Mouse (Mus musculus): ENCODE measurements around the gene Rbmxl1.

DNA sequence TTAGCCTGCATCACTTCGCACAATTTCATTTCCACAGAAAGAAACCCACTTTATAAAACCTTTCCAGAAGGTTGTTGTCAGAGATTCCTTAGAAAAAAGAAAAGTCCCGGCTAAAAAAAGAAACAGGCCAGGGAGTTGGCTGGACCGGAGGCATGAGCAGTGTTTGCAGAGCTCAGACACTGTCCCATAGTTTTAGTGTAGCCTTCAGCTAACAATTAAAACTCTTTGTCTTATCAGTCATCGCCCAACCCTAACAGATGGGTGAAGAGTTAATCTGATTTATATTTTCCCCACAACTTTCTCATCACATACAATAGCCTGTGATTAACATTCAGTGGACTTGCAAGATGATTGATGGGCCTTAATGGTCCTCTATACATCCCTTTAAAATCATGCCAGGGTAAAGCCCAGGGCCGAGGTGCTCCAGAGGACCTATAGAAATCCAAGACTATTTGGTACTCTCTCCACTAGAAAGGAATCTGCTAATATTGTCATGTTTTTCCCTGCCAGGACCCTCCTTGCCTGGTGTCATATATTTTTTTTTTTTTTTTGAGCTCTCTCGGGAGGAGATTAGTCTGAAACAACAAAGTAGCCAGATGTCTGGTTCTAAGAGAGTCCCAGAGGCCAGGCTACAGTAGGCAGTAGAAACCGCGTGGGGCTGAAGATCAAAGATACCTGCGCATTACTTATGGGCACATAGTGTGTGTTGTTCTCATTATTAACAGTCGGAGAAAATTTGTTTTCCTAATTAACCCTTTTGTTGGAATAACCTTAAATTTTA lies 41.5 kb upstream of the Rbmxl1 start:
- no peak for TF ChIP-seq CTCF (IDR thresholded peaks at IDR 0.05; ENCODE audit: control insufficient read depth, insufficient read depth, low read length)
- no peak for TF ChIP-seq POLR2A (IDR thresholded peaks at IDR 0.05; ENCODE audit: borderline replicate concordance, control insufficient read depth, low read depth, low read length)
